Mouse (Mus musculus): ENCODE measurements around the gene Tmco3. TPM values are rescaled to one million over a fixed set of nuclear protein-coding genes. Genes with fewer than 3 reads are reported as not detected.

Gene Tmco3
- 50.1 and 51.4 TPM in 2 replicates for polyA plus RNA-seq (2014; fragmentation: Nextera tagmentation; extraction: Ambion mirVana)

- H3K4me1 ChIP-seq (replicated peaks; ENCODE audit: control insufficient read depth, insufficient read depth, low read length): peaks cover 19% of the 10 kb centered on the region
- WGBS: under 1% methylated on average over 79 of the region's 79 CpGs
- H3K27ac ChIP-seq: peak within 1 kb of the TSS; percentile 90
- no peaks in the 10 kb centered on the region for H3K27me3 ChIP-seq (ENCODE audit: control insufficient read depth, insufficient read depth, low read length)
- H3K9ac ChIP-seq: peak within 1 kb of the TSS; percentile 81
- ATAC-seq (ENCODE audit: low FRiP score) (peak; percentile 94), DNase-seq (ENCODE audit: low spot score) (peak; percentile 99)
- H3K36me3 ChIP-seq (replicated peaks; ENCODE audit: control insufficient read depth, insufficient read depth): peaks cover 18% of the 10 kb centered on the region
- H3K9me3 ChIP-seq (ENCODE audit: control insufficient read depth, low read length): no peaks in the 10 kb centered on the region
- H3K4me2 ChIP-seq (replicated peaks): peak within 1 kb of the TSS; percentile 88
- H3K4me3 ChIP-seq (replicated peaks; ENCODE audit: low read length): peak within 1 kb of the TSS; percentile 79
Observed at GRCm38 (mm10) chr8:13287692-13288623, at the start of gene Tmco3, which contains the start of gene Dcun1d2. Tmco3 (plus strand) TSS chr8:13288190. Dcun1d2 (minus strand) TSS chr8:13288131.

DNA sequence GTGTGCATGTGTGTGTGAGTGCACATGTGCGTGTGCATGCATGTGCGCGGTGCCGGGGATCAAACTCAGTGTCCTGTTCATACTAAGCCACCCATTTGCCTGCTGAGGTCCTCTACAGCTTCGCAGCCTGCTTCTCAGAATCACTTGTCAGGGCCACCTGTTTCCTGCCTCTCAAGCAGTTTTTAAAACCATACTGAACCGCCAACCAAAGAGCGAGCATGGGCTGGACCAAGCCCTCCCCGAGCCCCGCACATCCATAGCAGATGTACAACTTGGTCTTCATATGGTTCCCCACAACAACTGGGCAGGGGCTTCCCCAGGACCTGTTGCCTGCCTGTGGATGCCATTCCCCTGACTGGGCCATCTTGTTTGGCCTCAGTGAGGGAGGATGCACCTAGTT is 47.9 kb upstream of the Tmco3 start:
- no peaks in the 10 kb centered on the region for H3K4me1 ChIP-seq (replicated peaks; ENCODE audit: control insufficient read depth, insufficient read depth, low read length)
- no peaks in the 10 kb centered on the region for H3K9me3 ChIP-seq (ENCODE audit: control insufficient read depth, low read length)
- no peak overlapping the region for H3K4me2 ChIP-seq (replicated peaks)
- H3K4me3 ChIP-seq (replicated peaks; ENCODE audit: low read length): no peak overlapping the region
- 92% methylated on average over 9 of the region's 9 CpGs for WGBS
- H3K27me3 ChIP-seq (ENCODE audit: control insufficient read depth, insufficient read depth, low read length): no peaks in the 10 kb centered on the region
- H3K27ac ChIP-seq: no peak overlapping the region
- H3K36me3 ChIP-seq (replicated peaks; ENCODE audit: control insufficient read depth, insufficient read depth): no peaks in the 10 kb centered on the region
- ATAC-seq (ENCODE audit: low FRiP score) (no peak), DNase-seq (ENCODE audit: low spot score) (no peak)
- H3K9ac ChIP-seq: no peak overlapping the region

GRCm38 (mm10) chr8:13240691-13241090 is 47.3 kb upstream of the Tmco3 start:
- Histone ChIP-seq H3K9me3 (ENCODE audit: control insufficient read depth, low read length) (no peaks in the 10 kb centered on the region), H3K4me2 (replicated peaks) (no peak overlapping the region), H3K27me3 (ENCODE audit: control insufficient read depth, insufficient read depth, low read length) (no peaks in the 10 kb centered on the region), H3K36me3 (replicated peaks; ENCODE audit: control insufficient read depth, insufficient read depth) (no peaks in the 10 kb centered on the region), H3K4me1 (replicated peaks; ENCODE audit: control insufficient read depth, insufficient read depth, low read length) (no peaks in the 10 kb centered on the region), H3K27ac (no peak overlapping the region), H3K9ac (no peak overlapping the region), H3K4me3 (replicated peaks; ENCODE audit: low read length) (no peak overlapping the region)
- WGBS: 87% methylated on average over 7 of the region's 7 CpGs
- ATAC-seq (ENCODE audit: low FRiP score) (no peak), DNase-seq (ENCODE audit: low spot score) (no peak)

DNA sequence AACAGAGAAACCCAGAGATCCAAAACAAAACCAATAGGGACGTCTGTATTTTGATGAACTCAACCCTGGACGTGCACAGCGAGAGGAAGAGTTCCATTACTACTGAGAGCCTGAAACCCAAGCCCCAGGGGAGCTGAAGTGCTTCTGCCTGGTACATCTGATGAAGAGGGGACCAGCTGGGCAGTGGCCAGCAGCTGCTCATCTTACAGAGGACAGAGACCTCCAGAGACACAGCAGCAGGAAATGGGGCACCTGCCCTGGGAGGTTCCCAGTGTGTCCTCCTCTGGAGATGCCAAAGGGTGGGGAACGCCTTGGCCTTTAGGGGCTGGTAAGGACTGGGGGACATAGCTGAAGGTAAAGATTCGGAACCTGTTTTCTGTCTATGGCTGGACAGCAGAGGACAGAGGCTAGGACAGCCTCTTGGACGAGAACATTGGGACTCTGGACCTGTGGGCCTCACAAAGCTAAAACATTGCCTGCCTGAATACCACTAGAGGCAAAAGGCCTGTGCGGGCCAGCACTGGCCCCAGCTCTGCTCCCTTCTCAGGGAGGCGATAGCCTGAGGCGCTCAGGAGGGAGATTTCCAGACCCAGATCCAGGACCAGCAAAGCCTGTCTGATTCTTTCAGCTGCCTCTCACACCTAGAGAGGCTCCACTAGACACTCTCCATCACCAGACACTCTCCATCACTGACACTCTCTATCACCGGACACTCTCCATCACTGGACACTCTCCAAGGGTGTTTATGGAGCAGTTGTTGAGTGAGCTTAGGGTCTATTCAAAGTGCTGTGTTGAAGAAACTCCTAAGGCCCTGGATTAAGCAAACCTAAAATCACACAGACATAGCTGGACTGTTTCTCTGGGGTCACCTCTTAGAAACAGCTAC is 44.8 kb upstream of the Tmco3 start:
- Histone ChIP-seq H3K36me3 (replicated peaks; ENCODE audit: control insufficient read depth, insufficient read depth) (no peaks in the 10 kb centered on the region), H3K4me3 (replicated peaks; ENCODE audit: low read length) (no peak overlapping the region), H3K4me2 (replicated peaks) (no peak overlapping the region), H3K9me3 (ENCODE audit: control insufficient read depth, low read length) (no peaks in the 10 kb centered on the region), H3K9ac (no peak overlapping the region), H3K27me3 (ENCODE audit: control insufficient read depth, insufficient read depth, low read length) (no peaks in the 10 kb centered on the region), H3K4me1 (replicated peaks; ENCODE audit: control insufficient read depth, insufficient read depth, low read length) (no peaks in the 10 kb centered on the region), H3K27ac (no peak overlapping the region)
- ATAC-seq (ENCODE audit: low FRiP score): no peak
- whole genome bisulfite sequencing: 79% methylated on average over 10 of the region's 10 CpGs
- no peak for DNase-seq (ENCODE audit: low spot score)

DNA sequence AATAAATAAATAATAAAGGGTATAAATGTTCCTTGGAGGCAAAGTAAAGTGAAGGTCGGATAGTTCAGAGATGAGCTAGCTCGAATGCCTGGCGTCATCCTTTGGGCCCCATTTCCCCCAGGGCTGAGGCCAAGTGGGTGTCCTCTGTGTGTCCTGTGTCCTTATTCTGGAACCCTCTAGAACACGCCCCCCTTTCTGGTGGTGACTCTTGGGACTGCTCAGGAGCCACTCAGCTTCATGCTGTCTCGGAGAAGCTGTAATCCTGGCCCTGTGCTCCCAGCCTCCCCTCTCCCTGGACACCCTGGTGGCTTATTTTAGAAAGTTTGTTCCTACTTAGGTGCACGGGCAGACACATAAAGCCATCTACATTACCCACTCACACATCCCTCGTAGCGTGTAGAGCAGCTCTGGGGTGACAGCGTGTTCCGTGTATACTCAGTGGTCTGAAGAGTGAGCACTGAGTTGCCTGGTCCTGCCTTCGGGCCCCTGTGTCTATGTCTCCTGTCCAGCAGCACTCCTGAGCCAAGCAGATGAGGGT is 43.6 kb upstream of the Tmco3 start:
- DNase-seq (ENCODE audit: low spot score): no peak
- Histone ChIP-seq H3K4me3 (replicated peaks; ENCODE audit: low read length) (no peak overlapping the region), H3K4me1 (replicated peaks; ENCODE audit: control insufficient read depth, insufficient read depth, low read length) (no peaks in the 10 kb centered on the region), H3K9ac (no peak overlapping the region), H3K27me3 (ENCODE audit: control insufficient read depth, insufficient read depth, low read length) (no peaks in the 10 kb centered on the region), H3K9me3 (ENCODE audit: control insufficient read depth, low read length) (no peaks in the 10 kb centered on the region), H3K36me3 (replicated peaks; ENCODE audit: control insufficient read depth, insufficient read depth) (no peaks in the 10 kb centered on the region), H3K4me2 (replicated peaks) (no peak overlapping the region), H3K27ac (no peak overlapping the region)
- ATAC-seq (ENCODE audit: low FRiP score): no peak
- 91% methylated on average over 11 of the region's 11 CpGs for WGBS

GRCm38 (mm10) chr8:13252837-13253236 is 35.2 kb upstream of the Tmco3 start:
- whole genome bisulfite sequencing: 94% methylated on average over 13 of the region's 13 CpGs
- Histone ChIP-seq H3K4me1 (replicated peaks; ENCODE audit: control insufficient read depth, insufficient read depth, low read length) (no peaks in the 10 kb centered on the region), H3K9me3 (ENCODE audit: control insufficient read depth, low read length) (no peaks in the 10 kb centered on the region), H3K36me3 (replicated peaks; ENCODE audit: control insufficient read depth, insufficient read depth) (peaks cover 31% of the 10 kb centered on the region), H3K27me3 (ENCODE audit: control insufficient read depth, insufficient read depth, low read length) (no peaks in the 10 kb centered on the region), H3K4me2 (replicated peaks) (no peak overlapping the region), H3K27ac (no peak overlapping the region), H3K4me3 (replicated peaks; ENCODE audit: low read length) (no peak overlapping the region), H3K9ac (no peak overlapping the region)
- no peak for ATAC-seq (ENCODE audit: low FRiP score)
- DNase-seq (ENCODE audit: low spot score): no peak

DNA sequence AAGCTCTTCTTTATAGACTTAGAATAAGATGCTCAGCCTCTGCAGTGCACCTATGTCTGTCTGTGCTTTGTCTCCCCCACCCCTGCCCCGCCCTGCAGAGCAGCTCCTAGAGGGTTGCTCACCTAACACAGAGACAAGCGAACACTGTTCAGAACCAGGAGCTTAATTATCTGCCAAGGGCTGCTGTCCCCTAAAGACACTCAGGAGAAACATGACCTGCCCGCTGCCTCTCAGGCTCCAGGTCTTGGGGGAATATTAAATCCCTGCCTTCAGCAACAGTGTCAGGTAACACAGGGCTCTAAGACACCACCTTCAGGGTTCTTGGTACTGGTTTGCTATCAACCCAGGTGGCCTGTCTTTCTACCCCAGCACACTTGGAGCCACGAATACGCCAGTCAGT is 34.6 kb upstream of the Tmco3 start:
- H3K4me2 ChIP-seq (replicated peaks): no peak overlapping the region
- H3K36me3 ChIP-seq (replicated peaks; ENCODE audit: control insufficient read depth, insufficient read depth): peaks cover 37% of the 10 kb centered on the region
- H3K27ac ChIP-seq: no peak overlapping the region
- 90% methylated on average over 5 of the region's 5 CpGs for WGBS
- H3K4me3 ChIP-seq (replicated peaks; ENCODE audit: low read length): no peak overlapping the region
- no peak overlapping the region for H3K9ac ChIP-seq
- H3K9me3 ChIP-seq (ENCODE audit: control insufficient read depth, low read length): no peaks in the 10 kb centered on the region
- ATAC-seq (ENCODE audit: low FRiP score): no peak
- no peaks in the 10 kb centered on the region for H3K27me3 ChIP-seq (ENCODE audit: control insufficient read depth, insufficient read depth, low read length)
- no peak for DNase-seq (ENCODE audit: low spot score)
- no peaks in the 10 kb centered on the region for H3K4me1 ChIP-seq (replicated peaks; ENCODE audit: control insufficient read depth, insufficient read depth, low read length)

DNA sequence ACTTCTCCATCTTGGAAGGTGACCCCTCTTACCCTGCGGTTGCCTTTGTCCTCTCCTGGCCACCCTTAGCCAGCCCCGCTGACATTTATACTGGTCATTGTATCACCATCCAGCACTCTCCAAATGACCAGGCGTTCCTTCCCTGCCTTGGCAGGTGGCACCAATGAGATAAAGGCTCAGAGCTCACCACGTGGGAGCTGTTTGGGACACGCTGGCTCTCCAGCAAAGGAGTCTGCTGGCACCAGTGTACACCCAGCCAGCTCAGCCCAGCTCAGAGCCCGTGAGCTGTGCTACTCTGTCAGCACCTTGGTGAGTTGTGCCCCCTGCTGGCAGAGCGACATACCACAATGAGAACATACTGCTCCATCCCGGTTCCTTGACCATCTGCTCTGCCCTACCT is 34.0 kb upstream of the Tmco3 start, which contains the start of gene Adprhl1:
Gene Adprhl1 (minus strand): TSS at position 144 of the 400 bp plus-strand sequence.
- DNase-seq (ENCODE audit: low spot score) (peak; percentile 52), ATAC-seq (ENCODE audit: low FRiP score) (peak; percentile 51; the same call in 1 of the 2 replicates)
- Histone ChIP-seq H3K27me3 (ENCODE audit: control insufficient read depth, insufficient read depth, low read length) (no peaks in the 10 kb centered on the region), H3K4me2 (replicated peaks) (no peak within 1 kb of the TSS), H3K9me3 (ENCODE audit: control insufficient read depth, low read length) (no peaks in the 10 kb centered on the region), H3K9ac (no peak within 1 kb of the TSS), H3K36me3 (replicated peaks; ENCODE audit: control insufficient read depth, insufficient read depth) (peaks cover 42% of the 10 kb centered on the region), H3K4me1 (replicated peaks; ENCODE audit: control insufficient read depth, insufficient read depth, low read length) (no peaks in the 10 kb centered on the region), H3K27ac (no peak within 1 kb of the TSS), H3K4me3 (replicated peaks; ENCODE audit: low read length) (no peak within 1 kb of the TSS)
- WGBS: 36% methylated on average over 8 of the region's 8 CpGs

- DNase-seq (ENCODE audit: low spot score): no peak
- Histone ChIP-seq H3K9me3 (ENCODE audit: control insufficient read depth, low read length) (no peaks in the 10 kb centered on the region), H3K4me2 (replicated peaks) (no peak overlapping the region), H3K9ac (no peak overlapping the region), H3K36me3 (replicated peaks; ENCODE audit: control insufficient read depth, insufficient read depth) (peaks cover 64% of the 10 kb centered on the region), H3K27ac (no peak overlapping the region), H3K4me1 (replicated peaks; ENCODE audit: control insufficient read depth, insufficient read depth, low read length) (no peaks in the 10 kb centered on the region), H3K4me3 (replicated peaks; ENCODE audit: low read length) (no peak overlapping the region), H3K27me3 (ENCODE audit: control insufficient read depth, insufficient read depth, low read length) (no peaks in the 10 kb centered on the region)
- 75% methylated on average over 3 of the region's 3 CpGs for WGBS
- no peak for ATAC-seq (ENCODE audit: low FRiP score)
Observed at GRCm38 (mm10) chr8:13263376-13263775, 24.6 kb upstream of the Tmco3 start.
